Mouse (Mus musculus): ENCODE measurements around the gene Rps21.

DNA sequence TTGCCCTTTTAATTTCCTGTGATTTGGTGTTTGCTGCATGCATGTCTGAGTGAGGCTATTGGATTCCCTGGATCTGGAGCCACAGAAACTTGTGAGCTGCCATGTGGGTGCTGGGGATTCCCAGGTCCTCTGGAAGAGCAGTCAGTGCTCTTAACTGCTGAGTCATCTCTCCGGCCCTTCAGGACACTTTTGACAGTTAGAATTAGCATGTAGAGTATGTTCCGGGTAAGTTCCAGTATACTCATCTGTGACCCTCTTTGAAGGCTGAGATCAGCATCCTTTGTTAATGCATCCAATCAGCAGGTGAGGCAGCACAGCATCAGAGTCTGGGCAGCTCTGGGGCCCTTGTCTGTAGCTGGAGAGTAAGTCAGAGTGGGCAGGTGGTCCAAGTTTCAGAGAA lies 43.1 kb downstream of the Rps21 start:
- TF ChIP-seq CTCF (IDR thresholded peaks at IDR 0.05; ENCODE audit: low read depth, low read length) (no peak), POLR2AphosphoS5 (IDR thresholded peaks at IDR 0.05; ENCODE audit: insufficient replicate concordance, low read depth, low read length) (no peak), TAL1 (conservative IDR thresholded peaks at IDR 0.05; ENCODE audit: low read depth, low read length) (no peak)
